In genomic region chr9:63721573-63722275, GRCm38 (mm10) we compare ENCODE assay signal across 11 mouse cellular contexts. TPM values are rescaled to one million over a fixed set of nuclear protein-coding genes. Genes with fewer than 3 reads are reported as not detected.
DNase-seq lines count a peak whose midpoint lies in the region; ATAC-seq and TF ChIP-seq lines count a peak whose summit lies in the region.
"Had no signal": no experiment of that assay in that cellular context is flagged by ENCODE, and none has a peak within 500 bp of the region (broad histone marks: within the 10 kb centered on the region; RNA-seq: fewer than 3 reads in every experiment).

No protein-coding gene starts in this region.

- H3K27ac ChIP-seq in forebrain, embryonic 10.5 days = 0 out of 2 replicates have a peak overlapping the region, but pooled peaks have one; percentile 30
- H3K27ac ChIP-seq in forebrain, embryonic 16.5 days (ENCODE audit: low read length) = no peak overlapping the region
- peak overlapping the region; percentile 21; the same call in 1 of the 2 replicates for H3K27ac ChIP-seq in lung, embryonic 14.5 days (ENCODE audit: low read depth)
- H3K27ac ChIP-seq: forebrain, embryonic 15.5 days; limb, embryonic 10.5 days had no signal

- H3K79me2 ChIP-seq in myocyte (ENCODE audit: control insufficient read depth, insufficient read depth) = peaks cover 13% of the 10 kb centered on the region

- H3K36me3 ChIP-seq in forebrain, embryonic 10.5 days (replicated peaks) = peaks cover 57% of the 10 kb centered on the region
- H3K36me3 ChIP-seq in forebrain, embryonic 16.5 days (ENCODE audit: control insufficient read depth, insufficient read depth) = no peaks in the 10 kb centered on the region
- H3K36me3 ChIP-seq in lung, embryonic 14.5 days (ENCODE audit: insufficient read depth) = no peaks in the 10 kb centered on the region
- H3K36me3 ChIP-seq in myocyte (ENCODE audit: control insufficient read depth, insufficient read depth) = no peaks in the 10 kb centered on the region
- H3K36me3 ChIP-seq: forebrain, embryonic 15.5 days had no signal

- H3K4me1 ChIP-seq in forebrain, embryonic 10.5 days = peaks cover 75% of the 10 kb centered on the region
- peaks cover 5% of the 10 kb centered on the region for H3K4me1 ChIP-seq in forebrain, embryonic 16.5 days (replicated peaks; ENCODE audit: control insufficient read depth, insufficient read depth, low read length)
- peaks cover 25% of the 10 kb centered on the region for H3K4me1 ChIP-seq in lung, embryonic 14.5 days (ENCODE audit: insufficient read depth)

- H3K9me3 ChIP-seq in forebrain, embryonic 10.5 days = no peaks in the 10 kb centered on the region
- H3K9me3 ChIP-seq in forebrain, embryonic 16.5 days (ENCODE audit: control insufficient read depth, low read length) = no peaks in the 10 kb centered on the region
- H3K9me3 ChIP-seq in lung, embryonic 14.5 days (ENCODE audit: low read depth, low read length) = no peaks in the 10 kb centered on the region
- H3K9me3 ChIP-seq: forebrain, embryonic 15.5 days; limb, embryonic 10.5 days had no signal

- TF ChIP-seq CTCF in lung, embryonic 14.5 days (IDR thresholded peaks at IDR 0.05; ENCODE audit: low read depth) = no peak

- 91% methylated on average over 9 of the region's 9 CpGs for WGBS in forebrain, embryonic 10.5 days
- 85% methylated on average over 9 of the region's 9 CpGs for WGBS in forebrain, embryonic 16.5 days
- 74% methylated on average over 9 of the region's 9 CpGs for WGBS in lung, embryonic 14.5 days

- H3K27me3 ChIP-seq in forebrain, embryonic 10.5 days (ENCODE audit: poor library complexity, severe bottlenecking) = no peaks in the 10 kb centered on the region
- no peaks in the 10 kb centered on the region for H3K27me3 ChIP-seq in forebrain, embryonic 16.5 days (replicated peaks; ENCODE audit: control insufficient read depth, insufficient read depth, low read length)
- no peaks in the 10 kb centered on the region for H3K27me3 ChIP-seq in lung, embryonic 14.5 days (ENCODE audit: insufficient read depth, low read length)
- no peaks in the 10 kb centered on the region for H3K27me3 ChIP-seq in myocyte (ENCODE audit: control insufficient read depth, insufficient read depth, insufficient read length)
- H3K27me3 ChIP-seq: forebrain, embryonic 15.5 days had no signal

- ATAC-seq in forebrain, embryonic 16.5 days = no peak
- no peak for ATAC-seq in lung, embryonic 14.5 days (ENCODE audit: insufficient read depth)
- peak; percentile 52 for ATAC-seq in activated CD4-positive, CD25-positive, alpha-beta regulatory T cell, adult 4 months
- ATAC-seq: forebrain, embryonic 15.5 days; hindbrain, embryonic 16.5 days had no signal

- H3K9ac ChIP-seq in forebrain, embryonic 16.5 days (replicated peaks; ENCODE audit: low read depth, low read length) = no peak overlapping the region
- H3K9ac ChIP-seq in lung, embryonic 14.5 days = no peak overlapping the region
- H3K9ac ChIP-seq: forebrain, embryonic 15.5 days had no signal

- no peak overlapping the region for H3ac ChIP-seq in myocyte (ENCODE audit: control insufficient read depth, insufficient read length)

- H3K4me3 ChIP-seq in forebrain, embryonic 10.5 days = no peak overlapping the region
- no peak overlapping the region for H3K4me3 ChIP-seq in forebrain, embryonic 16.5 days (replicated peaks; ENCODE audit: low read length)
- no peak overlapping the region for H3K4me3 ChIP-seq in lung, embryonic 14.5 days (ENCODE audit: low read depth, low read length)
- H3K4me3 ChIP-seq in myocyte = no peak overlapping the region
- H3K4me3 ChIP-seq: forebrain, embryonic 15.5 days; limb, embryonic 10.5 days had no signal

- no peak for DNase-seq in forebrain, embryonic 10.5 days (ENCODE audit: extremely low spot score, low spot score)
- DNase-seq in lung, embryonic 14.5 days = no peak
- DNase-seq in lung, adult 18-20 months = no peak
- no peak for DNase-seq in cerebellum, adult 11 months
- no peak for DNase-seq in urinary bladder, adult 2 months (ENCODE audit: low spot score)

- TF ChIP-seq POLR2A in myocyte (IDR thresholded peaks at IDR 0.05; ENCODE audit: insufficient read length, low read depth) = no peak

- H3K4me2 ChIP-seq in forebrain, embryonic 16.5 days (ENCODE audit: low read length) = no peak overlapping the region
- H3K4me2 ChIP-seq in lung, embryonic 14.5 days = no peak overlapping the region
- H3K4me2 ChIP-seq in myocyte (ENCODE audit: low read depth) = peak overlapping the region; percentile 14
- H3K4me2 ChIP-seq: forebrain, embryonic 15.5 days had no signal

TF ChIP-seq in myocyte, 11 proteins besides CTCF, POLR2A, EP300 and RAD21:
- TF ChIP-seq E2F4 (IDR thresholded peaks at IDR 0.05; ENCODE audit: insufficient read depth) = no peak
- no peak for TF ChIP-seq USF1 (IDR thresholded peaks at IDR 0.05; ENCODE audit: low read depth)
- TF ChIP-seq TCF12 (IDR thresholded peaks at IDR 0.05; ENCODE audit: insufficient read depth, poor library complexity, severe bottlenecking) = no peak
- no peak for TF ChIP-seq CEBPB (IDR thresholded peaks at IDR 0.05; ENCODE audit: insufficient read depth, poor library complexity, severe bottlenecking)
- no peak for TF ChIP-seq MAX (IDR thresholded peaks at IDR 0.05; ENCODE audit: low read depth)
- no peak for TF ChIP-seq REST (IDR thresholded peaks at IDR 0.05; ENCODE audit: insufficient read depth, insufficient read length)
- TF ChIP-seq MYOD1 (IDR thresholded peaks at IDR 0.05; ENCODE audit: control insufficient read depth in 1 of 3, insufficient read length in 2 of 3, low read depth in 2 of 3) = no peak
- no peak for TF ChIP-seq MYOG (IDR thresholded peaks at IDR 0.05; ENCODE audit: control insufficient read depth in 1 of 3, insufficient read depth in 1 of 3, insufficient read length in 2 of 3, low read depth in 2 of 3)
- no peak for TF ChIP-seq SRF (IDR thresholded peaks at IDR 0.05; ENCODE audit: control insufficient read depth, insufficient read length, low read depth)
- TF ChIP-seq POLR2AphosphoS2 (IDR thresholded peaks at IDR 0.05; ENCODE audit: insufficient read length, low read depth) = no peak
- no peak for TF ChIP-seq TCF3 (IDR thresholded peaks at IDR 0.05; ENCODE audit: insufficient read length, low read depth)

RNA-seq across cellular contexts. Expression of gene Smad3, which starts 36.1 kb away (rescaled TPM):
- 22.1 and 25.5 TPM in 2 replicates for polyA plus RNA-seq in forebrain, embryonic 10.5 days (2016; fragmentation: Nextera tagmentation; extraction: Ambion mirVana)
- 7.4 and 7.8 TPM in 2 replicates for polyA plus RNA-seq in forebrain, embryonic 16.5 days (2015; fragmentation: Nextera tagmentation; extraction: Ambion mirVana)
- polyA plus RNA-seq in lung, embryonic 14.5 days (2014; fragmentation: Nextera tagmentation; extraction: Ambion mirVana) = 16.1 and 16.4 TPM in 2 replicates
- polyA plus RNA-seq in activated CD4-positive, CD25-positive, alpha-beta regulatory T cell, adult 4 months (2017; shearing (Covaris generic)) = 10 to 100 TPM; 15.0 to 16.8 TPM
- polyA plus RNA-seq in myocyte (2012; fragmentation: generic; extraction: Trizol) = 25.5 TPM
- polyA plus RNA-seq in urinary bladder, adult 2 months (2012; rRNA removed) = 33.3 and 39.4 TPM in 2 replicates
